Mouse (Mus musculus): Measurements from ENCODE around the gene Smad6. TPM values are rescaled to one million over a fixed set of nuclear protein-coding genes. Genes with fewer than 3 reads are reported as not detected.

The Smad6 gene
- total RNA-seq, 2 experiments from 2014 or later, result 1.4 to 2.2 TPM

DNA sequence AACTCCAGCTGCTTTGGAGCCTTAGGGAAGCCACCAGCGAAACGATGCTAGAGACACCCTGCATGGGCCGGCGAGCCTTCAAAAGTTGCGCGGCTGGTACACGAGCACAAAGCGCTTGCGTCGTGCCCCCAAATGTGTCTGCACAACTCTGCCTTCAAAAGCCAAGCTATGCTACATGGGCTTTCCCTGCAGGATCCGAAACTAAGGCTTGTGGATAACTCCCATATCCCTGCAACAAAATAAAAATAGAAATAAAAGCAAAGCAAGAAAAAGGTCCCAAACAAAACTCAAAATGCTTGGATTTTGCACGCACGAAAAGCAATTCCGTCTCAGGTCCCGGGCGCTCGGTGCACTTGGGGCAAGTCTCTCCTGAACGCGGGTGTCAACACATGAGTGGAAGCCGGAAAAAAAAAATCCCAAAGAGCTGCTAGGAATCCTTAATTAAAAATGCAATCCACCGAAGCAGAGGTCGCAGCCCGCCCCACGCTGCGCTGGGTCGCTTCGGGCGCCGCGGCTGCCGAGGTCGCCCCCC is 474 bp downstream of the Smad6 start:
- DNase-seq, result no peak

DNA sequence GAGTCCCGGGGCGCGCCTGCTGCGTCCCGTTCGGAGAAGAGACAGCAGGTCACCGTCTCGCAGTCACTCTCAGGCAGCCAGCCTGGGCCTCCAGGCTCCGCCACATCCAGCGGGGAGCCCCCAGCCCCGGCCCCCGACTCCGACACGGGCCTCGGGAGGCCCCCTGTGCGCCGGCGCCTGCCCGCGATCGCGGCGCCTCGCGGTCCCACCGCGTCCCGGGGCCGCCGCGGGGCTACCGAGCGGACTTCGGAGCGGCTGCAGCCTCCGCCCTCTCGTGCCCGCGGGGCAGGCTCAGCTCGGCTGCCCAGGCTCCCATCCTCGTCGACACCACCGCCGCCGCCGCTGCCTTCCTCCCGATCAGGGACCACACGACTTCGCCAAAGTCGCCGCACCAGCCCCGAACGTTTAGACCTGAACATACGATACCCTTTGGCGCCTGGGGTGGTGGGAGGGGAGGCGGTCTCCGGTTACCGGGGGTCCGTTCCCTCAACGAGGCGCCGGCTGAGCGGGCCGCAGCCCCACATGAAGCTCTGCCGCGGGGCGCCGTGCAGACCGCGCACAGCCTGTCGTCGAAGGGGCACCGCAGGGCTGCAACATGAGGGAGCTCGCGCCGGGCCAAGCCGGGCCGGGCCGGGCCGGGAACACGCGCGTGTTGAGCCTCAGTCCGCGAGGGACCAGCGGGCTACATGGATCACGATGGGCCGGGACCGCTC is 1.1 kb downstream of the Smad6 start:
- DNase-seq, result no peak

- DNase-seq, result no peak
Observed at GRCm38 (mm10) chr9:64020171-64020605, 1.7 kb downstream of the Smad6 start.

DNA sequence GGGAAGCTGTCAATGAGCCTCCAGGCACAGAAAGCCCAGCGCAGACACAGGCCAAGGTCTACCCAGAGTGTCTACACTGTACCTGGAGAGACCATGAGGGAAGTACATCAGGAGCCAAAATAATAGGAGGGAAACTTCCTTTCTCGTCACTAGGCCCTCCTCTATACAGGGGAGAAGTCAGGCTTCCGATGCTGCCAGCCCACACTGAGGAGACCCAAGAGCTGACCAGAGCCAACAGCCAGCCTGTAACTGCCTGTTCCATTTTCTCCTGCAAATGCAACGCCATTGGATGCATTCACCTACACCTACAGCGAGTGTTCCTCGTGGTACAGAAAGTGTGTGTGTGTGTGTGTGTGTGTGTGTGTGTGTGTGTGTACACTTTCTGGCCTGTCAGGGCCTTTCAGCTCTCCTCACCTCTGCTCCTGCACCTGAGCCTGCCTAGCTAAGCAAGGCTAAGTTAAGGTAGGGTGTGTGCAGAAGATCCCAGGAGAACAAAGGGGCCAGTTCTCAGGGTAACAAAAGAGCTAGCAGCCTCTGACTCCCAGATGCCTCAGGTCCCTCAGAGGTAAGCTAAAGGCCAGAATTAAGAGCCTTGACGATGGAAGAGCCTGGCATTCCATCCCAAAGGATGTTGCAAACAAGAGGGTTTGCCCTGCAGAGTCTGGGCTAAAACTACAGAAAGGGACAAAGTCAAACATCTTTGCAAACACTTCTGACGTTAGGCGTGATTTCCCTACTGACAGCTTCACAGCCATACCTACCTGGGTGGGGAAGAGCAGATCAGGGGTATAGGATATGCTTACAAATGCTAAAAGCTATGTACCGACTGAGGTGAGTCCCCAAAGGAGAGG is 2.6 kb downstream of the Smad6 start:
- no peak for DNase-seq

- DNase-seq, result no peak
Observed at GRCm38 (mm10) chr9:64017861-64018793, 3.7 kb downstream of the Smad6 start.

GRCm38 (mm10) chr9:64016648-64017400 is 5.0 kb downstream of the Smad6 start:
- DNase-seq, result no peak

DNA sequence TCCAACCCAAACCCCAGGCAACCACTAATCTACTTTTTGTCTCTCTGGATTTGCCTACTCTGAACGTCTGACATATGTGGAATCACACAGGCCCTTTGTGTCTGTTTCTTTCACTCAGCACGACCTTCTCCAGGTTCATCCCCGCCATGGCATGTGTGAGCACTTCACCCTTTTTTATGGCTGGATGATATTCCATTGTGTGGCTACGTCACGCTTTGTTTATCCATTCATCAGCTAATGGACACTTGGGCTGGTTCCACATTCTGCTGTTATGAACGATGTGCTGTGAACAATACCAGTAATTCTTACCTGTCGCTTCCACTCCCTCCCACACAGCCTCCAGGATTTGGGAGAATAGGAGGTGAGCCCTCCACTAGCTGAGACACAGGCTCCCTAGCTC is 5.8 kb downstream of the Smad6 start:
- DNase-seq, result no peak

DNA sequence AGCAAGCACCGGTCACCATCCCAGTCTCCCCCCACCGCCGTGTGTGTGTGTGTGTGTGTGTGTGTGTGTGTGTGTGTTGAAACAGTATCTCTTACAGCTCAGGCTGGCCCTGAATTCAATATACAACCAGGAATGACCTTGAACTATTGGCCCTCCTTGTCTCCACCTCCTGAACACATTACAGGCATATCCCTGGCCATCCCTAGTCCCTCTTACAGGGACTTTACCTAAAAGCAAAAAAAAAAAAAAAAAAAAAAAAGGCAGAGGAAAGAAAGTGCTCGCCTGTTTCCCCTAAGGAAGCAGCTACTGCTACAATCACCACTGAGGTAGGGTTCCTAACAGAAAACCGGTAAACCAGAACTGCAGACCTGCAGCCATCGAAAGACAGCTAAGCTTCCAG is 7.1 kb downstream of the Smad6 start:
- DNase-seq, result no peak

DNA sequence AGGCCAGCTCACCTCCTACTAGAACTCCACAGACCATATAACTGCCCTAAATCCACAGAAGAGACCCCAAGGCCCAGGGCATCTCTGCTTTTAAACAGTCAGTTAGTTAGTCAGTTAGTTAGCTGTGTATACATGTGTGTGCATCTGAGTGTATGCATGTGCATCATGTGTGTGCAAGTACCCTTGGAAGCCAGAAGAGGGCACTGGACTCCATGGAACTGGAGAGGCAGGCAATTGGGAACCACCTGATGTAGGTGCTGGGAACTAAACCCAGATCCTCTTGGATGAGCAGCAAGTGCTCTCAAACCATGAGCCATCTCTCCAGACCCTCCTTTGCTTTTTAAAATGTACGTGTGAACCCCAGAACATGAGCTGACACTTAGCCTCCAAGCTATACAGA is 10.5 kb downstream of the Smad6 start:
- no peak for DNase-seq

DNA sequence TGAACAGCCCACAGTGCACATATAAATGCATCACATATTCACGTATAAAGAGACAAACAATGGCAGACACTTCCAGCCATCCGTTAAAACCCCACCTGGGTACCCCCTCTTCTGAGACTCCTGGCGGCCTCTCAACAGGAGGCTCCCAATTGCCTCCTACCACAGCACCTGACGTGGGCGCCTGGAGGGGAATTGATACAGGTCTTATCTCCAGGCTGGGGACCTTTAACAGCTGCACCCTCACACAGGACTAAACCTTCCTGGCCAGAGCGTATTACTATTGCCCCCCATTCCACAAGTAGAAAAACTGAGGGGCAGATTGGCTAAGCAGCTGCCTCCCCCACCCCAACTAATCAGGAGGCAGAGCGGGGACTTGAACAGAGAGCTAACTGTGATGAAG is 18.9 kb downstream of the Smad6 start:
- no peak for DNase-seq

- DNase-seq, result no peak
Observed at GRCm38 (mm10) chr9:64001081-64001480, 20.8 kb downstream of the Smad6 start.

DNA sequence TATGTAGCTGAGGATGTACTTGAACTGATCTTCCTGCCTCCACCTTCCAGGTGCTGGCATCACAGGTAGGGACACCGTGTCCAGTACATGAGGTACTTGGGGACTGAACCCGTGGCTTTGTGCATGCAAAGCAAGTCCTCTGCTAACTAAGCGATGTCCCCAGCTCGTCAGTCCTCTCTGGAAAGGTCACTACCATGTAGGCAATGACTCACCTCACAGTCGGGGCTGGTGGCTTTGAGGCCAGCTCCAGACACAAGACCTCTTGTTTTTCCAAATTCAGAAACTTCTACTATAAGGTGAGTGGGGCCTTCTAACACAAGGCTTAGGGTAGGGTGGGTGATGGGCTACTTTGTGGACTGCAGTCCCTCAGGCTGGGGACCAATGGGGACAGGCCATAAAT is 21.8 kb downstream of the Smad6 start:
- no peak for DNase-seq

DNA sequence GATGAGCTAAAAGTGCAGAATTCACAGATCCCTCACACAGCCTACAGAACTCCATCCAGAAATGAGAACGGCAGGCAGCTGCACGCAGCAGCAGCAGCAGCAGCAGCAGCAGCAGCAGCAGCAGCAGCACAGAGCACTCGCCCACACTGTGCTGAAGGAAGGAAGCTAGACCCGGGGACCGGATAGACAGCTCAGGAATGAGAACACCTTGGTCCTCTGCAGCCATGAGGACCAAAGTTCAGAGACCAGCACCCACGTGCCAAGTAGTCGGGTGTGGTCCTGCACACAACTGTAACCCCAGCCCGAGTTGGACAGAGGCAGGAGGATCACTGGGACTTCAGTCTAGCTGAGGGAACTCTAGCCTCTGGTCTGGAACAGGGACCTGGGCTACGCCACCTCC is 22.7 kb downstream of the Smad6 start:
- DNase-seq, result no peak

DNA sequence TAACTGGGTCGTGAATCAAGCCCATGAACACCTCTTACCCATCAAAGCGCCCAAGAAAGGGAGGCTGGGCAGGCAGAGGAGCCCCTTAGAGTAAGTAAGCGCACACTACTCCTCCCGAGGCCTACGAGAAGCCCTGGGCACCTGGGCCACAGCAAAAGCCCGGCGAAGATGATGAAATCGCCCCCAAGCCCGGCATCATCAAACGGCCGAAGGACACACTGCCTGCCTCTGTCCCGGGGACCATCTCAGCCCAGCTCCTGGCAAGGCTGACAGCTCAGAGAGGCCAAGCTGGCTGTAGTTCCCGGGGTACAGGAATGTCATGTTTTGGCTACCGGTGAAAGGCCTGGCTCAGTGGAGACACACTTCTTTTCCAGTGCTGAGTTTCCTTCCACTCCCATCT is 23.8 kb downstream of the Smad6 start:
- DNase-seq, result no peak

- peak in 1 of 2 experiments; percentile 34 for DNase-seq
Observed at GRCm38 (mm10) chr9:63997439-63997838, 24.4 kb downstream of the Smad6 start.

DNA sequence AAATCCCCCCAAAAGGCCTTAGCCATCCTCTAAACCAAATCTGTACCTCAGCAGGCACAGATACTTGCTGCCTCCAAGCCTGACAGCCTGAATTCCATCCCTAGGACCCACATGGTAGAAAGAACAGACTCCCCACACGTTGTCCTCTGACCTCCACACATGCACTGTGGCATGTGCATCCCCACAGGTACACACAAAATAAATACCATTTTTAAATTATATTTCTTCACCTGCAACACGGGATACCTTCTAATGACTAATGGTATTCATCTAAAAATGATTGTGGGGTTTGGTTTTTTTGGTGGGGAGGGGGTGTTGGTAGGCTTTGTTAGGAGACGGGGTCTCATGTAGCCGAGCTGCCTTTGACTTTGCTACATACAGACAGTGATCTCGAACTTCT is 28.6 kb downstream of the Smad6 start:
- no peak for DNase-seq

DNA sequence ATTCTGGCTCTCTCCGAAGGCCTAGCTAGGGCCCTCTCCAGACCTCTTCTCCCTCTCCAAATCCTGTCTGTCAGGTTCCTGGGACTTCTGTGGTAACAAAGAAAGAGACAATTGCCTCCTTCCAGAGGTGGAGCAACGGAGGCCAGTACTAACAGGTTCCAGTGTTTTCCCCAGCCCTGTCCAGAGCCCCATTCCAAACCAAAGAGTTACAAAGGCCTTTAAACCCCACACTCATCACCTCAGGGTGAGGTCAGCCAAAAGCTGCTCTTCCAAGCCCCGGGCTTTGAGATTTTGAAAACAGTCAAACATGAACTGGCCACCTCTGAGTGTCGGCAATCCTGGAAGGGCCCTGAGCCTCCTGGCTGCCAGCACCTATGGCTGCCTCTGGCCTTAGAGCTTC is 29.1 kb downstream of the Smad6 start:
- no peak for DNase-seq

DNA sequence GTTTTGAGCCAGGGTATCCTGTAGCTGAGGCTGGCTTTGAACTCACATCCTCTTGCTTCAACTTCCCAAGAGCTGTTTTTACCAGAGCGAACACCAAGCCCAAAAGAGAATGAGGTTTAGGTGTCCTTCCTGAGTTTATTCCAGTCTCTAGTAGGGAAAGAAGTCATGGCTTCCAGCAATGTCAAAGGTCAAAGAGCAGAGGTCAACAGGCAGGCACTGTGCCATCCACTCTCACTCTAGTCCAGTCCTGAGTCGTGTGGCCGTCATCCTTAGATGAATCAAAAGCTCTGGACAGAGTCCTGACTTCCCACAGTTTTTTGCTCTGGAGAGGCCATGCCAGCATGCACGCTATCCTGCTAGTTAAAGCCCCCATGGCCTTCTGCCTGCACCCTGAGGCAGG is 30.7 kb downstream of the Smad6 start:
- DNase-seq, result no peak

GRCm38 (mm10) chr9:63989641-63990040 is 32.2 kb downstream of the Smad6 start:
- DNase-seq, result no peak

DNA sequence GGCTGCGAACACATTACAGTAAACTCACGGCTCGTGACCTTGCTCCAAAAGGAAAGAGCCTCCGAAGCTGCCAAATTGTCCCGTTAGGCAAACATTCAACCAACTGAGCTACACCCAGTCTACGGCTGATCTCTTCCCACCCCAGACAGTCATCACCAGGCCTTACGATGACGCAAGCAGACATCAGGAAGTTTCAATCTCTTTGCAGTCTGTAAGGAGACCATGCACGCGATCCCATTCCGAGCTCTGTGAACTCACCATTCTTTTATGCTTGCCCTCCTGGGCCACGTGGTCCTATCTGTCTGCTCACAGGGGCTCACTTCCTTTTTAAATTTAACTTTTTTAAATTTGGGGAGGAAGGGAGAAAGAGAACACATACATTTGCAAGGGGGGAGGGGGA is 32.6 kb downstream of the Smad6 start:
- DNase-seq, result no peak

DNA sequence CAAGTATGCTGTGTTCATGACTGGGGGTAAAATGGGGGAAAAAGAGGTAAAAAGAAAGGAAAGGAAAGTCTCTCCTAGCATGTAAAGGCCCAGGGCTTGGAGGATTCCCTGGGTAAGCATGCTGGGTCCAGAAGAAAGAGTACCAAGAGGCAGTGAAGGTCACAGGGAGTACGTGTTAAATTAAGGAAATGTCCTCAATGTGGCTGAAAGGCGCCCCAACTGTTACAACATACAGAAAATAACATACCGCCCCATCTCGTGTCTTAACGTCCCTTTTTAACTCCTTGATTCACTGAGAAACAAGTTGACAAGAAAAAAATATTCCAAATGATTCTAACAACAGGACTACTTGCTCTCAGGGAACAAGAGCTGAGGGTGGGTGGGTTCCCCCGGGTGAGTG is 36.7 kb downstream of the Smad6 start:
- DNase-seq, result no peak

Measured in layer of hippocampus, postnatal 36 days (tissue).